18 mouse cellular contexts compared by ENCODE assay signal in the genomic region with DNA sequence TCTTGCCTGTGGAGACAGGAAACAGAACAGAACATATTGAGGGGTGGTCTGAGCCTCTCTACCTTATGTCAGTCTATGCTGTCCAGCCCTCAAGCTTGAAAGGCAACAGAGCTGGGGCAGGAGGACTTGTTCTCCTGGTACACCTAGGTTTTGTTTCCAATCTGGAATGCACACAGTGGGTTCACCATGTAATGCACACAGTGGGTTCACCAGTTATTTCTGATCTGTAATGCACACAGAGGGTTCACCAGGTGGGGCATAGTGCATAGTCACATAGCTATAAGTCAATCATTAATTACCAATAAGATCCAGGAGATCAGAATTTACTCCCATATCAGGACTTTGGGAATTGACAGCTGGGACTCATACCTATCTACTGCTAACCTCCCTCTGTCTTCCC.
A peak's percentile ranks its signal among the peaks of the same experiment; 100 is the strongest.
DNase-seq lines count a peak whose midpoint lies in the region; TF ChIP-seq lines count a peak whose summit lies in the region.
"Had no signal": no experiment of that assay in that cellular context is flagged by ENCODE, and none has a peak within 500 bp of the region (broad histone marks: within the 10 kb centered on the region; RNA-seq: fewer than 3 reads in every experiment).

No protein-coding gene starts in this region.

- H3K4me2 ChIP-seq in CH12.LX (ENCODE audit: insufficient read depth, low read depth, poor library complexity, severe bottlenecking): no peak overlapping the region

- in situ Hi-C loops in CH12.LX (cut with MboI; ENCODE audit: low pct_ligation_motif_present, low pct_unique_long_range_greater_than_20kb, low sequenced_read_pairs): no loop called here

- TF ChIP-seq POLR2A in CH12.LX (IDR thresholded peaks at IDR 0.05; ENCODE audit: low read depth, low read length) (no peak), MEL (IDR thresholded peaks at IDR 0.05; ENCODE audit: control insufficient read depth in 1 of 2, insufficient read depth in 1 of 2, low read depth in 1 of 2, low read length in 2 of 2, poor library complexity in 1 of 2) (no peak)

- no peaks in the 10 kb centered on the region for H3K27me3 ChIP-seq in CH12.LX (replicated peaks)
- no peaks in the 10 kb centered on the region for H3K27me3 ChIP-seq in MEL (ENCODE audit: control insufficient read depth in 1 of 2, insufficient read depth in 2 of 2, low read length in 2 of 2)
- H3K27me3 ChIP-seq: Patski had no signal

- DNase-seq in CH12.LX (ENCODE audit: extremely low read depth) (no peak), MEL (ENCODE audit: low read depth, low spot score) (no peak)
- no peak for DNase-seq in neural tube, embryonic 10.5 days (ENCODE audit: extremely low spot score, low spot score)
- DNase-seq in adrenal gland, adult 2 months: no peak
- DNase-seq: adrenal gland, adult 8-10 months; adrenal gland, postnatal 10 days; adrenal gland, postnatal 14 days; adrenal gland, postnatal 25 days; adrenal gland, postnatal 36 days; B cell, adult 2 months; cerebellum, adult 11 months; cerebellum, adult 11-12 months; cerebellum, adult 18-20 months; cerebellum, adult 2 months; cerebellum, adult 8-10 months; cerebellum, adult 9-10 months had no signal

- dilution Hi-C loops in CH12.LX (cut with MboI; ENCODE audit: extremely low pct_ligation_motif_present, extremely low pct_unique_long_range_greater_than_20kb, low sequenced_read_pairs): no loop called here

- H3K9me3 ChIP-seq in CH12.LX (replicated peaks; ENCODE audit: low read length) (no peaks in the 10 kb centered on the region), MEL (replicated peaks; ENCODE audit: insufficient read depth, low read length) (no peaks in the 10 kb centered on the region)
- H3K9me3 ChIP-seq: G1E had no signal

- no peak for TF ChIP-seq CTCF in CH12.LX (conservative IDR thresholded peaks at IDR 0.05 in 1 of 2, IDR thresholded peaks at IDR 0.05 in 1 of 2; ENCODE audit: low read depth in 2 of 2, low read length in 2 of 2)
- TF ChIP-seq CTCF in MEL (IDR thresholded peaks at IDR 0.05 in 2 of 3, conservative IDR thresholded peaks at IDR 0.05 in 1 of 3; ENCODE audit: control insufficient read depth in 1 of 3, insufficient read depth in 1 of 3, low read depth in 2 of 3, low read length in 3 of 3, poor library complexity in 1 of 3, severe bottlenecking in 1 of 3): no peak

- TF ChIP-seq EP300 in CH12.LX (IDR thresholded peaks at IDR 0.05; ENCODE audit: low read length) (no peak), MEL (IDR thresholded peaks at IDR 0.05; ENCODE audit: low read depth in 1 of 2, low read length in 2 of 2) (no peak)

- no peak overlapping the region for H3K9ac ChIP-seq in CH12.LX (ENCODE audit: insufficient read depth, low read depth)
- no peak overlapping the region for H3K9ac ChIP-seq in MEL (ENCODE audit: control insufficient read depth, low read depth, low read length, poor library complexity, severe bottlenecking)

- H3K4me3 ChIP-seq in CH12.LX (replicated peaks in 1 of 3; ENCODE audit: low read depth in 2 of 3, low read length in 2 of 3, poor library complexity in 1 of 3): no peak overlapping the region
- H3K4me3 ChIP-seq in MEL (ENCODE audit: control insufficient read depth in 1 of 2, insufficient read depth in 1 of 2, low read depth in 2 of 2, low read length in 2 of 2): no peak overlapping the region

- TF ChIP-seq RAD21 in CH12.LX (IDR thresholded peaks at IDR 0.05; ENCODE audit: low read depth, low read length) (no peak), MEL (IDR thresholded peaks at IDR 0.05; ENCODE audit: low read depth, low read length) (no peak)

- H3K4me1 ChIP-seq in CH12.LX (ENCODE audit: control insufficient read depth in 1 of 2, insufficient read depth in 2 of 2) (peaks cover 10 to 39% of the 10 kb centered on the region in 2 experiments), MEL (ENCODE audit: control insufficient read depth in 1 of 2, insufficient read depth in 2 of 2, low read length in 2 of 2) (no peaks in the 10 kb centered on the region)

- no peaks in the 10 kb centered on the region for H3K79me2 ChIP-seq in CH12.LX (replicated peaks; ENCODE audit: control insufficient read depth, extremely low read depth, insufficient read depth, poor library complexity, severe bottlenecking)
- no peaks in the 10 kb centered on the region for H3K79me2 ChIP-seq in MEL (ENCODE audit: control insufficient read depth, insufficient read depth, low read length, poor library complexity)

- H3K36me3 ChIP-seq in CH12.LX (replicated peaks in 1 of 2; ENCODE audit: control insufficient read depth in 1 of 2, insufficient read depth in 1 of 2, low read length in 1 of 2): peaks cover 27 to 87% of the 10 kb centered on the region in 2 experiments
- H3K36me3 ChIP-seq in MEL (ENCODE audit: control insufficient read depth in 1 of 2, insufficient read depth in 2 of 2, low read length in 2 of 2): peaks cover 0 to 15% of the 10 kb centered on the region in 2 experiments; a peak in 2 of 4 replicates

- no peak overlapping the region for H3K27ac ChIP-seq in CH12.LX (ENCODE audit: insufficient read depth, low read depth)
- H3K27ac ChIP-seq in MEL (ENCODE audit: control insufficient read depth, low read depth, low read length): no peak overlapping the region

TF ChIP-seq in CH12.LX, 34 proteins besides CTCF, POLR2A, EP300 and RAD21:
- TF ChIP-seq ZKSCAN1 (IDR thresholded peaks at IDR 0.05; ENCODE audit: borderline replicate concordance, low read depth, low read length) (peak; percentile 69), HCFC1 (IDR thresholded peaks at IDR 0.05; ENCODE audit: low read depth, low read length) (no peak)

TF ChIP-seq in MEL, 35 proteins besides CTCF, POLR2A, EP300 and RAD21:
- TF ChIP-seq ZC3H11A (IDR thresholded peaks at IDR 0.05; ENCODE audit: low read depth, low read length): no peak
- peak; percentile 88 for TF ChIP-seq ZKSCAN1 (IDR thresholded peaks at IDR 0.05; ENCODE audit: low read depth, low read length)
